Mouse (Mus musculus) spleen, adult 2 months (tissue): Measurements from ENCODE around the gene Dclk1. TPM values are rescaled to one million over a fixed set of nuclear protein-coding genes. Genes with fewer than 3 reads are reported as not detected.

ENCODE experiments used
- DNase-seq, 2 experiments: peaks; one replicate each; pipeline versions ENCODE4 v3.0.0 to v3.0.0-alpha.2; 2012 to 2021; ENCODE audit warnings: low spot score in 2 of 2, low read depth in 1 of 2
- H3K27ac ChIP-seq: fragments of 200-500 bp; 2 replicates; pipeline ENCODE4 v1.5.1; 2012; ENCODE audit warnings: low read length, inconsistent platforms; ENCODE audit not compliant: insufficient read depth
- H3K27me3 ChIP-seq: fragments of 200-500 bp; 2 replicates; pipeline ENCODE4 v1.6.1; 2012; ENCODE audit warnings: mild to moderate bottlenecking, moderate library complexity, low read length, inconsistent platforms; ENCODE audit not compliant: control insufficient read depth, insufficient read depth
- H3K36me3 ChIP-seq: fragments of 200-500 bp; 2 replicates; pipeline ENCODE4 v1.6.1; 2012; ENCODE audit warnings: mild to moderate bottlenecking, low read length, inconsistent platforms; ENCODE audit not compliant: control insufficient read depth, insufficient read depth
- H3K4me1 ChIP-seq: fragments of 200-500 bp; 2 replicates; pipeline ENCODE4 v1.6.1; 2011; ENCODE audit warnings: inconsistent platforms; ENCODE audit not compliant: control insufficient read depth, insufficient read depth, insufficient read length
- H3K4me3 ChIP-seq: fragments of 200-500 bp; 2 replicates; pipeline ENCODE4 v1.5.1; 2011; ENCODE audit warnings: mild to moderate bottlenecking, inconsistent platforms; ENCODE audit not compliant: insufficient read depth, insufficient read length; ENCODE audit errors: extremely low read depth
- CTCF ChIP-seq: fragments of 200-500 bp; IDR thresholded peaks from 2 replicates; pipeline ENCODE4 v1.5.1; 2011; ENCODE audit warnings: mild to moderate bottlenecking, inconsistent platforms; ENCODE audit not compliant: insufficient read depth, insufficient read length, insufficient replicate concordance; ENCODE audit errors: extremely low read depth
- POLR2A ChIP-seq: fragments of 200-500 bp; IDR thresholded peaks from 2 replicates; pipeline ENCODE4 v1.6.1; 2011; ENCODE audit warnings: low read depth, low read length, inconsistent platforms
- WGBS: fragments of 180-500 bp; shearing (Covaris S2); methylation state at CpG from one replicate; pipeline ENCODE4 v1.1.7; 2018; 5-methylcytosine and 5-hydroxymethylcytosine counted together
- polyA plus RNA-seq: library from polyadenylated mRNA; depleted of rRNA; stranded (reverse); fragments of >200 nt; gene quantifications from 2 replicates; pipeline ENCODE4 v1.2.3, GENCODE M21; 2012

The Dclk1 gene
- polyA plus RNA-seq, 1 experiment: 3.0 TPM

GRCm38 (mm10) chr3:55430022-55430549 is 187.9 kb downstream of the Dclk1 start:
- no peak overlapping the region for H3K4me3 ChIP-seq
- H3K27me3 ChIP-seq: no peaks in the 10 kb centered on the region
- H3K4me1 ChIP-seq: no peaks in the 10 kb centered on the region
- TF ChIP-seq POLR2A: no peak
- TF ChIP-seq CTCF: no peak
- WGBS: 79% methylated on average over 2 of the region's 2 CpGs
- H3K36me3 ChIP-seq: no peaks in the 10 kb centered on the region
- no peak overlapping the region for H3K27ac ChIP-seq
- no peak for DNase-seq

GRCm38 (mm10) chr3:55431223-55431622 is 189.1 kb downstream of the Dclk1 start:
- no peak for DNase-seq
- Histone ChIP-seq H3K4me3 (no peak overlapping the region), H3K27ac (no peak overlapping the region), H3K27me3 (no peaks in the 10 kb centered on the region), H3K4me1 (no peaks in the 10 kb centered on the region), H3K36me3 (no peaks in the 10 kb centered on the region)
- no peak for TF ChIP-seq POLR2A
- no peak for TF ChIP-seq CTCF
- WGBS: 90% methylated on average over 3 of the region's 3 CpGs

- Histone ChIP-seq H3K4me1 (0 out of 2 replicates have a peak, but pooled peaks cover 2% of the 10 kb centered on the region), H3K4me3 (no peak overlapping the region), H3K27ac (no peak overlapping the region), H3K36me3 (no peaks in the 10 kb centered on the region), H3K27me3 (no peaks in the 10 kb centered on the region)
- WGBS: 95% methylated on average over 1 of the region's 1 CpGs
- TF ChIP-seq POLR2A: no peak
- TF ChIP-seq CTCF: no peak
- DNase-seq: no peak
Observed at GRCm38 (mm10) chr3:55434276-55434675, 192.1 kb downstream of the Dclk1 start.

GRCm38 (mm10) chr3:55438824-55439446 is 196.8 kb downstream of the Dclk1 start:
- WGBS: 14% methylated on average over 7 of the region's 7 CpGs
- H3K27me3 ChIP-seq: no peaks in the 10 kb centered on the region
- no peak for TF ChIP-seq CTCF
- no peak for TF ChIP-seq POLR2A
- H3K36me3 ChIP-seq: no peaks in the 10 kb centered on the region
- H3K4me3 ChIP-seq: no peak overlapping the region
- DNase-seq: no peak
- no peak overlapping the region for H3K27ac ChIP-seq
- 0 out of 2 replicates have a peak, but pooled peaks cover 2% of the 10 kb centered on the region for H3K4me1 ChIP-seq

GRCm38 (mm10) chr3:55440342-55440741 is 198.2 kb downstream of the Dclk1 start:
- Histone ChIP-seq H3K4me3 (no peak overlapping the region), H3K27ac (no peak overlapping the region), H3K27me3 (no peaks in the 10 kb centered on the region), H3K4me1 (0 out of 2 replicates have a peak, but pooled peaks cover 2% of the 10 kb centered on the region), H3K36me3 (no peaks in the 10 kb centered on the region)
- DNase-seq: no peak
- WGBS: 54% methylated on average over 8 of the region's 8 CpGs
- TF ChIP-seq POLR2A (no peak), CTCF (no peak)

GRCm38 (mm10) chr3:55442012-55442645 is 200.0 kb downstream of the Dclk1 start:
- H3K27ac ChIP-seq: no peak overlapping the region

More at GRCm38 (mm10) chr3:55442012-55442645, 200.0 kb downstream of the Dclk1 start:
- no peaks in the 10 kb centered on the region for H3K27me3 ChIP-seq
- no peak overlapping the region for H3K4me3 ChIP-seq
- TF ChIP-seq POLR2A (no peak), CTCF (no peak)
- H3K36me3 ChIP-seq: no peaks in the 10 kb centered on the region
- 0 out of 2 replicates have a peak, but pooled peaks cover 2% of the 10 kb centered on the region for H3K4me1 ChIP-seq
- 46% methylated on average over 11 of the region's 11 CpGs for WGBS
- no peak for DNase-seq
